25 mouse cellular contexts compared by ENCODE assay signal in the genomic region with DNA sequence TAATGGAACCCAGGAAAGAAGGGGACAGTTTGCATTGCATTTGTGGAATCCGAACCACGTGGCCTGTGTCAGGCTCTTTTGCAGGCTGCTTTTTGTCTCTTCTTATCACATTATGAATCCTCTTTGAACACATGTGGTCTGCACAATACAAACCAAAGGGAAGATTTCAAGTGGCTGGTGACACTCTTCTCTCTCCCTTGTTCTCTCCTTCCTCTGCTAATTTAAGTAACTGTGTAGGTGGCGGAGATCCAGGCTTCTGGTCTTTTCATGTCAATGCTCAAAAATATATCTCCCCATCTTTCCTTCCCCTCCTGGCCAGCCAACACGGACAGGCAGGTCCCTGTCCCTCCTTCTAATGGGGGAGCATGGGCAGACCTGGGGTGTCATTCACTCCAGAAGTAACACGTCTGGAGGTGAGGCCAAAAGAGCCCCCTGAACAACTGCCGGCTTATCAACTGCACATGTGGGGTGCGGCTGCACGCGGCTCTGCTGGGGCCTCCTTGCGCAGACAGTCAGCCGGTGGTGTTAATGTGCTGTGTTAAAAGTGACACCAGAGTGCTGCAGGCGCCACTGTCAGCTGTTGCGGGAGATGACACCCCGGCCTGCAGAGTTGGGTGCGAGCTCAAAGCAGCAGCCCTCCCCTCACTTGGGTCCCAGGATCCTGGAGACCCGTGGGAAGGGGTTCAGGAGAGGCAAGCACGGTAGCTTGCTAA.
DNase-seq lines count a peak whose midpoint lies in the region; ATAC-seq and TF ChIP-seq lines count a peak whose summit lies in the region.
"Had no signal": no experiment of that assay in that cellular context is flagged by ENCODE, and none has a peak within 500 bp of the region (broad histone marks: within the 10 kb centered on the region; RNA-seq: fewer than 3 reads in every experiment).

No protein-coding gene starts in this region.

- H3K9me3 ChIP-seq in heart, embryonic 10.5 days, result no peaks in the 10 kb centered on the region
- H3K9me3 ChIP-seq in heart, postnatal 0 days (replicated peaks; ENCODE audit: control insufficient read depth, low read length), result no peaks in the 10 kb centered on the region
- H3K9me3 ChIP-seq: embryonic facial prominence, embryonic 15.5 days; kidney, embryonic 15.5 days; limb, embryonic 12.5 days; liver, embryonic 12.5 days had no signal

- no peak for TF ChIP-seq CTCF in heart, postnatal 0 days (IDR thresholded peaks at IDR 0.05; ENCODE audit: low read depth)
- no peak for TF ChIP-seq CTCF in brain, embryonic 14.5 days (IDR thresholded peaks at IDR 0.05; ENCODE audit: borderline replicate concordance, extremely low read depth, insufficient read depth, insufficient read length)

- ATAC-seq in heart, postnatal 0 days (ENCODE audit: insufficient read depth, low read depth), result 0 out of 2 replicates have a peak, but pooled peaks have one; percentile 27
- ATAC-seq: activated CD4-positive, CD25-positive, alpha-beta regulatory T cell, adult 4 months; hindbrain, postnatal 0 days; intestine, postnatal 0 days; liver, embryonic 12.5 days; midbrain, embryonic 16.5 days had no signal

- peaks cover 2% of the 10 kb centered on the region; the same call in 1 of the 2 replicates for H3K27me3 ChIP-seq in heart, embryonic 10.5 days (ENCODE audit: insufficient read depth, poor library complexity, severe bottlenecking)
- no peaks in the 10 kb centered on the region for H3K27me3 ChIP-seq in heart, postnatal 0 days (ENCODE audit: control insufficient read depth, insufficient read depth, low read length)
- H3K27me3 ChIP-seq: embryonic facial prominence, embryonic 15.5 days had no signal

- H3K4me3 ChIP-seq in heart, embryonic 10.5 days, result peak overlapping the region; percentile 24; the same call in 1 of the 2 replicates
- no peak overlapping the region for H3K4me3 ChIP-seq in heart, postnatal 0 days (ENCODE audit: low read depth, low read length)
- H3K4me3 ChIP-seq: embryonic facial prominence, embryonic 15.5 days; kidney, embryonic 15.5 days; limb, embryonic 12.5 days; liver, embryonic 12.5 days had no signal

- no peak for DNase-seq in heart, embryonic 10.5 days (ENCODE audit: low spot score)
- no peak for DNase-seq in heart, postnatal 14 days
- no peak for DNase-seq in heart, postnatal 0 days (ENCODE audit: low spot score)
- no peak for DNase-seq in heart, postnatal 25 days (ENCODE audit: low spot score)
- DNase-seq in brain, embryonic 14.5 days (ENCODE audit: low read depth), result peak; percentile 9
- peak; percentile 29 to 47 for DNase-seq in left cerebral cortex, postnatal 36 days (ENCODE audit: low spot score in 2 of 2)
- DNase-seq in yolk sac, embryonic 10.5 days (ENCODE audit: low spot score), result no peak
- no peak for DNase-seq in spleen, adult 18-20 months
- DNase-seq: adrenal gland, postnatal 10 days; cerebellum, adult 11-12 months; cerebellum, postnatal 25 days; embryo, embryonic 11 days; gastrocnemius, postnatal 25 days; kidney, postnatal 4 days; lung, adult 2 months had no signal

- peaks cover 23% of the 10 kb centered on the region for H3K4me1 ChIP-seq in heart, embryonic 10.5 days
- peaks cover 11% of the 10 kb centered on the region; the same call in 1 of the 2 replicates for H3K4me1 ChIP-seq in heart, postnatal 0 days (ENCODE audit: control insufficient read depth, insufficient read depth)
- H3K4me1 ChIP-seq: embryonic facial prominence, embryonic 15.5 days; kidney, embryonic 15.5 days; limb, embryonic 12.5 days; liver, embryonic 12.5 days had no signal

- WGBS in heart, embryonic 10.5 days, result 31% methylated on average over 17 of the region's 17 CpGs
- 19% methylated on average over 17 of the region's 17 CpGs for WGBS in heart, postnatal 0 days

- intact Hi-C loops in heart, postnatal 14 days (cut with DNase I), result no loop called here
- intact Hi-C loops in heart, postnatal 25 days (cut with DNase I), result no loop called here
- intact Hi-C loops in left cerebral cortex, postnatal 36 days (cut with DNase I), result no loop called here

- no peaks in the 10 kb centered on the region for H3K36me3 ChIP-seq in heart, embryonic 10.5 days
- no peaks in the 10 kb centered on the region for H3K36me3 ChIP-seq in heart, postnatal 0 days (replicated peaks; ENCODE audit: control insufficient read depth, insufficient read depth, low read length)
- H3K36me3 ChIP-seq: embryonic facial prominence, embryonic 15.5 days; G1E; kidney, embryonic 15.5 days; limb, embryonic 12.5 days; liver, embryonic 12.5 days had no signal

- TF ChIP-seq POLR2A in brain, embryonic 14.5 days (IDR thresholded peaks at IDR 0.05; ENCODE audit: borderline replicate concordance, extremely low read depth, insufficient read depth, insufficient read length, poor library complexity, severe bottlenecking), result no peak

- H3K4me2 ChIP-seq in heart, postnatal 0 days (ENCODE audit: low read depth, low read length), result no peak overlapping the region
- H3K4me2 ChIP-seq: embryonic facial prominence, embryonic 15.5 days; kidney, embryonic 15.5 days; limb, embryonic 12.5 days; liver, embryonic 12.5 days had no signal

- H3K27ac ChIP-seq in heart, embryonic 10.5 days, result peak overlapping the region; percentile 44
- H3K27ac ChIP-seq in heart, postnatal 0 days (ENCODE audit: low read depth), result no peak overlapping the region
- H3K27ac ChIP-seq: embryonic facial prominence, embryonic 15.5 days; hindbrain, postnatal 0 days; kidney, embryonic 15.5 days; limb, embryonic 12.5 days; liver, embryonic 12.5 days; stomach, postnatal 0 days had no signal

- TF ChIP-seq EP300 in heart, postnatal 0 days (IDR thresholded peaks at IDR 0.05; ENCODE audit: low read depth), result no peak

- H3K9ac ChIP-seq in heart, postnatal 0 days (replicated peaks; ENCODE audit: low read depth, low read length), result no peak overlapping the region
- H3K9ac ChIP-seq: embryonic facial prominence, embryonic 15.5 days; kidney, embryonic 15.5 days; limb, embryonic 12.5 days; liver, embryonic 12.5 days had no signal

Comparison
In these comparisons a context has a peak if more than half of its experiments do, and no peak if none do; other contexts are left out.
1. DNase-seq: peak in brain, embryonic 14.5 days (single experiment) and left cerebral cortex, postnatal 36 days (2 of 2); none in heart, embryonic 10.5 days (single experiment), heart, postnatal 14 days (0 of 2), heart, postnatal 0 days (single experiment), heart, postnatal 25 days (single experiment), yolk sac, embryonic 10.5 days (single experiment) and spleen, adult 18-20 months (0 of 2).